Mouse (Mus musculus): Measurements from ENCODE around the gene Pdzd7. TPM values are rescaled to one million over a fixed set of nuclear protein-coding genes. Genes with fewer than 3 reads are reported as not detected.

Gene Pdzd7
- total RNA-seq, 2 experiments from 2014 or later = 5.9 to 6.8 TPM

DNA sequence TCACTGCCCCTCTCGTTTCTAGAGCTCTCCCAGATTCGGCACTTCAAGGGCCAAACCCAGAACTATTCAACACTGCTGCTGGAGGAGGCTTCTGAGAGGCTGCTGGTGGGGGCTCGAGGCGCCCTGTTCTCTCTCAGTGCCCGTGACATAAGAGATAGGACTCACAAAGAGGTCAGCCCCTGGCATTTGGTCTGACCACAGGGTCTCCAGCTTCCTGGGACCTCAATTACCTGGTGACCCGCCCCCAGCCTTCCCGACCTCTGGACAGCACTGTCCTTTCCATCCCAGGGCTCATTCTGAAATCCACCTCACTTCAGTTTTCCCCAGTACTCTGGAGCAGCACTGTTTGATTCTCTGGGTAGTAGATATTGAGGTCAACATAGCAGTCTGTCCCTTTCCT is 52.8 kb downstream of the Pdzd7 start:
- intact Hi-C loops (cut with DNase I) = no loop called here
- Histone ChIP-seq H3K27ac (no peak overlapping the region), H3K4me3 (no peak overlapping the region)
- DNase-seq = no peak
- TF ChIP-seq CTCF (IDR thresholded peaks at IDR 0.05) = no peak

DNA sequence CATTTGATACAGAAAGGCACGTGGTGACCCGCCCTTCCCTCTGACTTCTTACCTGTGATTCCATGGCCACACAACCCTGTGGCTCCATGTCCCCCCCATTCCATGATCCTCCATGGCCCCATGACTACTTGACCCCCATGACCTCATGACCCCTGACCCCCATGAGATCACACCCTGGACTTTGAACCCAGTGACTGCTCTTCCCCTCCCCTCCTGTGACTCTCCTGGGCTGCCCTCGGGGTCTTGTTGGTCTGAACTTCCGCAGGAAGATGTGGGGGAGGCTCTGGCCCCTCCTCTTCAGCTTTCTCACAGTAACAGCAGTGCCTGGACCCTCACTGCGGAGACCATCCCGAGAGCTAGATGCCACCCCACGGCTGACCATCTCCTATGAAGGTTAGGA is 53.3 kb downstream of the Pdzd7 start:
- Histone ChIP-seq H3K4me3 (no peak overlapping the region), H3K27ac (no peak overlapping the region)
- no peak for TF ChIP-seq CTCF (IDR thresholded peaks at IDR 0.05)
- intact Hi-C loops (cut with DNase I) = no loop called here
- DNase-seq = no peak

DNA sequence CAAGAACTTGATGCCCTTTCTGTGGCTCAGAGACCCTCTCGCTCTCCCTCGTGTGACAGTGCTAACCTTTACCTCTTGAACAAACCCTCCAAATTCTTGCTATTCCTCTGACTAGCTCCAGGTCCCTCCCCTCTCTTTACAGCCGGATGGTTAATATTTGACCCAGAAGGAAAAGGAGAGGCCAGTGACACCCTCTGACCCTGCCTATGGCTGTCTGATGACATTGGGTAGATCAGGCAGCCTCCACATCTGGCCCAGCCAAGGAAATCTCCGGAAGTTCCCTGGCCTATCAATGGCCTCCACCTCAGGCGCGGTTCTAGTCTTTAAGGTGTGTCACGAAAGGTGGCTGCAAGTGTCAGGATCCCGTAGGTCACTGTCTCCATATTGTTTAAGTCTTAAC is 54.5 kb downstream of the Pdzd7 start:
- intact Hi-C loops (cut with DNase I) = no loop called here
- no peak for DNase-seq
- Histone ChIP-seq H3K27ac (no peak overlapping the region), H3K4me3 (no peak overlapping the region)
- no peak for TF ChIP-seq CTCF (IDR thresholded peaks at IDR 0.05)

DNA sequence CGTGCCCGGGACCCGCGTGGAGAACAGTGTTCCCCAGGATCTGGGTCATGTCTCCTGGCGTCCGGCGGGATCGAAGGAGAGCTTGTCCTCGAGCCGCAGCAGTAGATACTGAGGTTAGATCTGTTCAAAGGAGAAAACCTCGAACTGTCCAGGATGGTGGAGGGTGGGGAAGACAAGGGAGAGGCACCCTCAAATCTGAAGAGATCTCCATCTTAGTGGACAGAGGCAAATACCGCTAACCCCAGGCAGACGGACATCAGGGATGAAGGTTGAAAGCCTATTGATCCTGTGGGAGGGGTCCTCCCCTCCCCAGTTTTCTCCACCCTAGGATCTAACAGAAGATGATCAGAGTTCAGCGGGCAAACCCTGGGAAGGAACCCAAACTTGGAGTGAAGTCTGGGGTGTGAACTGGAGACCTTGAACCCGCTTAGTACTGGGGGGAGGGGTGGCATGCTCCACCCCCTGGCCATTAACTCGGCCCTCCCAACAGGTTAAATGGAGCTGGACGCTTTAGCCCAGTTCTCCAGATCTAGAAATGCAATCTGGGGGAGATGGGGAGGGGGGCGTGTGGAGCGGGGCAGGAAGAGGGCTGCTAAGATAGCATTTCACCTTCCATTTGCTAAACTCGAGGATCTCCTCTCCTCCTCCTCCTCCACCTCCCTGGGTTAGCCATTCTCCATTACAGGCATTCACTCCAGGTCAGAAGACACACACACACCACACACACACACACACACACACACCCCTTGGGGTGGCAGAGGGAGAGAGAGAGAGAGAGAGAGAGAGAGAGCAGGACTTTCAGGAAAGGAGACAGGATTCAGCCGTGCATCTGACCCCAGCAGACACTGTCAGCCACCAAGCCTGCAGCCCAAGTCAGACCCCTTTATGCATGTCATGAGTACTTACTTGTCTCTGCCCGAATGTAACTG is 55.7 kb downstream of the Pdzd7 start:
- Histone ChIP-seq H3K4me3 (peak overlapping the region; percentile 81), H3K27ac (peak overlapping the region; percentile 46; the same call in 1 of the 2 replicates)
- TF ChIP-seq CTCF (IDR thresholded peaks at IDR 0.05) = no peak
- intact Hi-C loops (cut with DNase I) = no loop called here
- peak; percentile 39 for DNase-seq

DNA sequence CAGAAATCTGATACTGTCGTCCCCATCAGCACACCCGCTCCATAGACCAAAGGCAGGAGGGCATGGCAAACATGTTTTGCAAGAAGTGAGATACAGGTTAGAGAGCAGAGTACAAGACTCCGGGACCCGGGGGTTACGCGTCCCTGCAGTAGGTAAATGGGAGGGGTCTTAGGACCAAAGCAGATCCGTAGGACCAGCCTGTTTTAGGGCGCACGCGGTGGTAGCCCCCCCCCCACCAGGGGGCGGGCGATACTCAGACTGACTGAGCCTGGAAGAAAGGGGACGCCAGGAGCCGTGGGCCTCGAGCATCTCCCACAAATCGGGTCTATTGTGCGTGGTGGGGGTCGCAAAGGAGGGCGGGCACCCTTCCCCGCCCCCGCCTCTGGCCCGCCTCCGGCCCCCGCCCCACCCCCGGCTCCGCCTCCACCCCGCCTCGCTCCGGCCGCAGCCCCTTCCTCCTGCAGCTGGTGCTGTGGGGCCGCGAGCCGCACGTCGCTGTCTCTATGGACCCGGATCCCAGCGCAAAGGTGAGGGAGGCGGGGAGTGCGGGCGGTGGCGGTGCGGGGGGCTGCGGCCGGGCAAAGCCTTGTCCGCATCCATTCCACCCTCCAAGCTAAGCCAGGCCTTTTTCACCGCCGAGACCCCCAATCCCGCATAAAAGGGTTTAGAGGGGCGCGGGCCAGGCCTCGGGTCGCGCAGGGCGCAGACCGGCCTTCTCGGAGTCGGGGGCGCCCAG is 56.5 kb downstream of the Pdzd7 start, which contains the start of gene Sema4g:
Sema4g (plus strand) TSS at position 271 of the 736 bp plus-strand sequence.
- intact Hi-C loops (cut with DNase I) = no loop called here
- H3K4me3 ChIP-seq = peak within 1 kb of the TSS; percentile 81
- TF ChIP-seq CTCF (IDR thresholded peaks at IDR 0.05) = peak; percentile 59
- peak; percentile 56 for DNase-seq
- H3K27ac ChIP-seq = peak within 1 kb of the TSS; percentile 46

DNA sequence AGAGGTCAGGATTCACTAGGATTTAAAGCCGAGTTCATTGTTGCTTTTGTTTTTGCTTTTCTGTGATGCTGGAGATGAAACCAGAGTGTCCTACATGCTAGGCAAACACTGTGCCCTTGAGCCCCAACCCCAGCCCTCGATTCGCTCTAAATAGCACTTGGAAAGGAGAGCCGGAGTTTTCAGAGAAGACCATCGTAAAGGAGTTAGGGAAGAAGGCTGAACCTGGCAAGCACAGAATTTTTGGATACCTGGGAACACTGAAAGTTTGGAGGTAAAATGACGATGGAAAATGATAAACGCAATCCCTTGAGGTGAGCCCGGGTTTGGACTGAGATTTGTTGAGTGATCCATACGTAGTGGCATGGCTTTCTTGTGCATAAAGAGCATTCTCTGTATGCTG is 57.2 kb downstream of the Pdzd7 start:
- intact Hi-C loops (cut with DNase I) = no loop called here
- DNase-seq = no peak
- H3K27ac ChIP-seq = no peak overlapping the region
- TF ChIP-seq CTCF (IDR thresholded peaks at IDR 0.05) = no peak
- H3K4me3 ChIP-seq = peak overlapping the region; percentile 81

DNA sequence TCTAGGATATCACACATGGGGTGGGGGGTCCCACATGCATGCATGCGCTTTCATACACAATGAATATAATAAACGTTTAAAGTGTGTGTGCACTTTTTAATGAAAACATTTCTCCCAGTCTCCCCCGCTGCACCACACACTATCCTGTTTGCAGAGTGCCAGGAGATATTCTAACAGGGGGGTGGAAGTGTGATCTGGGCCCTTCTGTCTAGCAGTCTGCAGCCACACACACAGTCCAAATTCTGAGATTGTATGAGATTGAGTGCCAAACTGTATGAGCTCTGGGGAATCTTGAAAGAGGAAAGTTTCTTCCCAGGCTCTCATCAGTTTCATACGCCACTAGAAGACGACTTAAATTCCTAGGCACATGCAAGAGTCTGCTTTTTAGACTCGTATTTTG is 57.7 kb downstream of the Pdzd7 start:
- no peak overlapping the region for H3K27ac ChIP-seq
- H3K4me3 ChIP-seq = no peak overlapping the region
- DNase-seq = no peak
- intact Hi-C loops (cut with DNase I) = no loop called here
- no peak for TF ChIP-seq CTCF (IDR thresholded peaks at IDR 0.05)

DNA sequence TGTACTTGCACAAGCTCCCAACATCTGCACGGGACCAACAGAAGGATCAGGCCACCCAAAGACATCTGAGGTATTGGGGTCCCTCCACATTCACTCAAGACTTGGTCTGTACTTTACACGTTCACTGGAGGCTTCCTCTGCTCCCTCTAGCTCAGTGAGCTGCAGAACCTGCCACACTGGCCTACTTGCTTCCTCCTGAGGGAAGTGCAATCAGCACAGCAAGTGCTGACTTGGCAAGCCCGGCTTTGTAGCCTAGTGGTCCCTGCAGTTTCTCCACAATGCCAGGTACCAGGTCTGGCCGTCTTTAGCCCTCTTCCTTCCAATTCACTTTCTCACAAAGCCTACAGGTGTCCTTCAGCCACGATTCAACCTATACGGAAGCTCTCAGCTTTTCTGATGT is 58.5 kb downstream of the Pdzd7 start:
- H3K27ac ChIP-seq = no peak overlapping the region
- no peak for DNase-seq
- intact Hi-C loops (cut with DNase I) = no loop called here
- H3K4me3 ChIP-seq = no peak overlapping the region
- TF ChIP-seq CTCF (IDR thresholded peaks at IDR 0.05) = no peak

DNA sequence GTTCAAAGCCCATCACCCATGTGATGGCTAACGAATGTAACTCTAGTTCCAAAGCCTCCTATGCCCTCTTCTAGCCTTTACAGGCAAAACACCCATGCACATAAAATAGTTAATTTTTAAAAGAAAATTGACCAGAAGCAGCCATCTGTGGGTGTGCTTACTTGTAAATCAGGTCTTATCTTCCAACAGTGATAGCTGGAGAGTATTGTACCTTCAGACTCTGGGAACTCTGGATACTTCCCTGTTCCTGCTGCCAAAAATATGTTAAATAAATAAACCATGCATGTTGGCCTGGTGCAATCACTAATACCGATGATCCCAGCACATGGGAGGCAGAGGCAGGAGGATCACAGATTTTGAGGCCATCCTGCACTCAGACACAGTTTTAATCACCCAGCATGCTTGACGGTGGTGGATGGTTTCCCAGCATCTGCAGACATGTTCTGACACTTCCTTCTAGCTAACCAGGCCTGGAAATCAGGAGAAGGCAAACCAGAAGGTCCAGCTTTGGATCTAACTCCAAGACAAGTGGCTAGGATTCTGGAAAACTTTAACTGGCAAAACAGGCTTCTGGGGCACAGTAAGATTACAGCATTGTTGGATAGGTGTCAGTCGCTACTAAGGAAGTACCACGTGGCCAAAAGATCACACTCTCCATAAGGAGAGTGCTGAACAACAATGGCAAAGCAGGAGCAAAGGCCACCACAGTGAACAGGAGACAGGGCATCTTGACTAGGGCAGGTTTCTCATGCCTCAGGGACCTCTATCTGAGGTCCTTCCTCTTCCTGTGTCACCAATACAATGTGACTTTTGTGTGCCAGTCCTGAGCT is 60.1 kb downstream of the Pdzd7 start:
- intact Hi-C loops (cut with DNase I) = no loop called here
- TF ChIP-seq CTCF (IDR thresholded peaks at IDR 0.05) = no peak
- no peak overlapping the region for H3K27ac ChIP-seq
- no peak for DNase-seq
- H3K4me3 ChIP-seq = no peak overlapping the region

DNA sequence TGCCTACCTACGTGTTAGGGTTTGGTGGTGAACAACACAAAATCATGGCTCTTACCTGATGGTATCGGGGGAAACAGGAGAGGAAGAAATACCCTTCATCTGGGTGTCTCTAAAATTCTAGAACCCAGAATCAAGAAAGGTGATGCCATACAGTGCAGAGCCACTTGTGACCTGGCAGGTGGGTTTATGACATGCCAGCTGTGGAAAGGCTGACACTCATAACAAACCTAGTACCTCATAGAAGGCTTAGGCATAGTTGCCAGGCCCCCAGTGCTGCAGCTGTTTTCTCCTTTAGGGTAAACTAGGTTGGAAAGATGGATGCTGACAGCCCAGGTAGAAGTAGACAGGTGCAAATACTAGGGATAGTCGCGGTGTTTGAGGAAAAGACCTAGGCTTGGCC is 61.1 kb downstream of the Pdzd7 start:
- no peak for TF ChIP-seq CTCF (IDR thresholded peaks at IDR 0.05)
- intact Hi-C loops (cut with DNase I) = no loop called here
- no peak for DNase-seq
- no peak overlapping the region for H3K4me3 ChIP-seq
- H3K27ac ChIP-seq = no peak overlapping the region

DNA sequence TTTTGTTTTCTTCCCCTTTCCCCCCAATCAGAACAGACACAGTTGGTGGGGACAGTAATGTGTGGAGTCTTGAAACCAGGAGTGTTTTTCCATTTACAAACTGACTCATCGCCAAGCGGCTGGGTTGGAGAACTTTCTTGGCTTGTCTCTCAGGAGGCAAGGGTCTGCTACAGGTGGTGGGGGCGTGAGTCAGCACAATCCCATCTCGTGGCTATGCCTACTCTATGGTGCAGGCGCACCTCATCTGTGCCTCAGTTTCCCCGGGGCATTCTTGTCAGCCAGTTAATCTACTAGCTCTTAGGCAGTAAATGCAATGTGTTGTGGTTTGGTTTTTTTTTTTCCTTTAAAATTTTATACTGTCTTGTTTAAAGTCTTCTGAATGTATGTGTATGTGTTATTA is 62.2 kb downstream of the Pdzd7 start:
- H3K27ac ChIP-seq = no peak overlapping the region
- intact Hi-C loops (cut with DNase I) = no loop called here
- H3K4me3 ChIP-seq = no peak overlapping the region
- TF ChIP-seq CTCF (IDR thresholded peaks at IDR 0.05) = no peak
- DNase-seq = no peak

DNA sequence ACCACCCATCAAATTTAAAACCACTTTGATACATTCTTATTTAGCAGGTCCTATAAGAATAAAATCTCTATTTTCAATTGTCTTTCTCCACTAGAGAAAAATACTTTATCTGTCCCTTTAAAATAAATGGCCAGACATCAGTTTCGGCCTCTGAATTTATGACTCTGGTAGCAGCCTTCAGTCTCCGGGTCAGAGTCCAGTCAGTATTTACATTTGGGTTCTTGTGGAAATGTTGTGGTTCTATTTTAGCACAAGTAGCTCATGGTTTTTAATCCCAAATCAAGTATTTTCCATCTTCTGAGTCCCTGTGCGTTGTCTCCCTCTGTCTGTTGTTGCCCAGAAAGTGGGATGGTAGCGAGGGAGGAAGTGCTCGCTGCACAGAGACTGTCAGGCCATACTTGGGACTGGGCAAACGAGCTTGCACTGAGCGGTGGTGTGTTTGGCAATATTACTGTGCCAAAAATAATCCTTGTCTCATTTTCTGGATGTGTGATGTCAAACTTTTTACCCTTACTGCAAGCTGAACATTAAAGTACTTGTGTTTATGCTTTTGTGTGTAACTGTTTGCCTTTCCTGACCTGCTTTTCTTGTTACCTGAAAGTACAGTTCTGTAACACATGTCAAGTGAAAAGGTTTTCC is 62.9 kb downstream of the Pdzd7 start:
- TF ChIP-seq CTCF (IDR thresholded peaks at IDR 0.05) = no peak
- intact Hi-C loops (cut with DNase I) = no loop called here
- no peak overlapping the region for H3K4me3 ChIP-seq
- DNase-seq = no peak
- no peak overlapping the region for H3K27ac ChIP-seq
